Mouse (Mus musculus) hindbrain, postnatal 0 days (tissue): ENCODE measurements at regions not wholly inside any gene's neighbourhood (a gene's known extent, or its start where the extent isn't known, plus 50 kb on each side); places are given as distances from the start of the nearest gene placed in this dataset.
A peak's percentile ranks its signal among the peaks of the same experiment; 100 is the strongest.

Source experiments
- ATAC-seq: fragments of 200-750 bp; cut with Nextera tagmentation; 2 replicates; pipeline ENCODE4 v1.8.0; 2017; ENCODE audit warnings: mild to moderate bottlenecking, moderate TSS enrichment, moderate library complexity
- DNase-seq: peaks from one replicate; pipeline ENCODE4 v3.0.0-alpha.2; 2015; ENCODE audit warnings: low spot score
- H3K27ac ChIP-seq: fragments of 300-500 bp; sonication (generic); 2 replicates; pipeline ENCODE4 v1.5.1; 2014; ENCODE audit warnings: mild to moderate bottlenecking
- H3K27me3 ChIP-seq: fragments of 300-500 bp; sonication (generic); 2 replicates; pipeline ENCODE4 v1.6.1; 2014; ENCODE audit warnings: low read length, mixed read lengths; ENCODE audit not compliant: insufficient read depth
- H3K36me3 ChIP-seq: fragments of 300-500 bp; sonication (generic); 2 replicates; pipeline ENCODE4 v1.6.1; 2014; ENCODE audit warnings: low read length, mixed read lengths; ENCODE audit not compliant: insufficient read depth
- H3K4me1 ChIP-seq: fragments of 300-500 bp; sonication (generic); 2 replicates; pipeline ENCODE4 v1.6.1; 2014; ENCODE audit warnings: antibody characterized with exemption, low read length, mixed read lengths; ENCODE audit not compliant: insufficient read depth
- H3K4me2 ChIP-seq: fragments of 300-500 bp; sonication (generic); 2 replicates; pipeline ENCODE4 v1.6.1; 2014; ENCODE audit warnings: low read depth, mild to moderate bottlenecking, low read length, moderate library complexity, mixed read lengths
- H3K4me3 ChIP-seq: fragments of 300-500 bp; sonication (generic); 2 replicates; pipeline ENCODE4 v1.5.1; 2014; ENCODE audit warnings: low read length
- H3K9ac ChIP-seq: fragments of 300-500 bp; sonication (generic); replicated peaks from 2 replicates; pipeline ENCODE4 v1.6.1; 2014; ENCODE audit warnings: mild to moderate bottlenecking, low read length, moderate library complexity, mixed read lengths
- H3K9me3 ChIP-seq: fragments of 300-500 bp; sonication (generic); 2 replicates; pipeline ENCODE4 v1.6.1; 2016; ENCODE audit warnings: low read length, mixed read lengths
- CTCF ChIP-seq: IDR thresholded peaks from 2 replicates; pipeline ENCODE4 v1.5.1; 2016; ENCODE audit warnings: antibody characterized with exemption, control low read depth, low read depth
- WGBS: fragments of 180-500 bp; shearing (Covaris S2); extraction: QIAGEN DNeasy Blood & Tissue Kit; methylation state at CpG from one replicate; pipeline ENCODE4 v1.1.7; 2014; 5-methylcytosine and 5-hydroxymethylcytosine counted together

DNA sequence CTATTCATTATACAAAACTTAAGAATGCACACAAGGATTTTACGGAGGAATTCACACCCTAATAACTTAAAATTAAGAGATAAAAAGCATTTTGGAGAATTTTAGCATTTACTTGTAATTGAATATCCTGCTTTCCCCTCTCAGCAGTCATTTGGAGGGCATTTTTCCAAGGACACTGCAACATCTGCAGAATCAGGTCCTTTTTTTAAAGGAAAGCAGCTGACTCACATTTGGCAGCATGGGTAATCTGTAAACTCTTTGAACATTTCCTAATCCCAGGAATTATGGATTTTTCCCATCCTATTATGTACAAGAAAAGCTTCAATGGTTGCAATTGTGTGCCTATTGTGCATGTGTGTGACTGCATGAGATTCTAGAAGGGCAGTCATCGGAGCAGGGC lies 112.0 kb downstream of the Gm19410 start:
- no peak overlapping the region for H3K9ac ChIP-seq
- H3K4me2 ChIP-seq, result no peak overlapping the region
- WGBS, result 81% methylated on average over 2 of the region's 2 CpGs
- no peak for ATAC-seq
- no peak for DNase-seq
- TF ChIP-seq CTCF, result no peak
- no peak overlapping the region for H3K27ac ChIP-seq
- no peaks in the 10 kb centered on the region for H3K36me3 ChIP-seq
- H3K9me3 ChIP-seq, result no peaks in the 10 kb centered on the region
- H3K4me1 ChIP-seq, result no peaks in the 10 kb centered on the region
- H3K4me3 ChIP-seq, result no peak overlapping the region
- no peaks in the 10 kb centered on the region for H3K27me3 ChIP-seq

DNA sequence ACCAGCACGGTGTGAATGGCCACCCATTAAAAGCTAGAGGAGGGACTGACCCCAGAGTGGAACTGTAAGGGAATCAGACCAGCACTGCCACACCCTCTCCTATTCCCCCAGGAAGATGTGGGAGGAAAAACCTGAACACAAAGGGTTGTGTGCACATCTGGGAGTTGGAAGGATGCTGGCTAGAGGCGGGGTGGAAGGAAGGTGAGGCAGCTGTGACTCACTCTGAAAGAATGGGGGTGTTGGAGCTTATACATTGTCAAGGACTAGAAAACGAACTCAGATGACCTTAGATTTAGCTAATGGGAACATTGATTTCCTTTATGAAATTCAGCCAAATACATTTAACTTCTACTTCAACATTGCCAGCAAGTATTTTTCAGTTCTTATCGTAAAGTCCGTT lies 116.2 kb downstream of the Gm19410 start:
- TF ChIP-seq CTCF, result no peak

DNA sequence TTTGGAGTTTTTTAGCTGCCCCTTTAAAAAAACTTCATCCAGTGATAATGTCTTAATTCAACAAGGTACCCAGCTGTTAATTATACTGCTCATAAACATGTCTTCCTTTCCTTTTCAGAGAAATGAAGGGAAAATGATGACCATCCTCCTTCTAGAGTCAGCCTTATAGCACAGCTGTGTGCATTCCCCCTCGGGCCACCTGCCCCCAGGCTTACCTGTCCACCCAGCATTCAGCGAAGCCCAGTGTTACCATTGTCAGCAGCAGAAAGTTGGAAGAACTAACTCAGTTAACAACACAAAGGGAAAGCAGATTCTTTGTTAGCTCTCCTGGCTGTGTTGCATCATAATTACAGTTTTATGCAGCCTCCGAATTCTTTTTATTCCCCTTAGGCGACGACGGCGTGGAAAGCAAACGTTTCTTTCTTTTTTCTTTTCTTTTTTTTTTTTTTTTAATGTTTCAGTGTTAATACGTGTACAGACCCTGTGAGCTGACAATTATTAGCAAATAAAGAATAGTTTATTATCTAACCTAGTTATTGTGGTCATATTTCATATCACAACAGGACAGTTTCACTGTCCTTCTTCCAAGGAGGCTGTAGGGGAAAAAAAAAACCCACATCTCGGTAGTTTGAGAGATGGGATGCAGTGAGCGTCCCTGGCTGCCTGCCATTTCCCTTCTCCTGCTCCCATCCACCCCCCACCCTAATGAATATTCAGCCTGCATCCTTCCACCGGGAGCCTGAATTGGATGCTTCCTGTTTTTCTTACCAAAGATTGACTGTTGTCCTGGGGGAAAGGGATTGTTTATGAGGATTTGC lies 117.3 kb downstream of the Gm19410 start:
- WGBS, result 9% methylated on average over 12 of the region's 12 CpGs
- H3K4me2 ChIP-seq, result peak overlapping the region; percentile 33
- H3K4me1 ChIP-seq, result no peaks in the 10 kb centered on the region
- ATAC-seq (peak; percentile 77; the same call in 1 of the 2 replicates), DNase-seq (peak; percentile 87)
- H3K36me3 ChIP-seq, result no peaks in the 10 kb centered on the region
- peak overlapping the region; percentile 16; the same call in 1 of the 2 replicates for H3K27ac ChIP-seq
- no peak for TF ChIP-seq CTCF
- H3K4me3 ChIP-seq, result no peak overlapping the region
- H3K9ac ChIP-seq, result no peak overlapping the region
- H3K9me3 ChIP-seq, result no peaks in the 10 kb centered on the region
- H3K27me3 ChIP-seq, result no peaks in the 10 kb centered on the region

More for the DNA sequence above, 116.2 kb downstream of the Gm19410 start:
- 73% methylated on average over 5 of the region's 5 CpGs for WGBS
- Histone ChIP-seq H3K9ac (no peak overlapping the region), H3K4me2 (no peak overlapping the region), H3K27ac (no peak overlapping the region), H3K36me3 (no peaks in the 10 kb centered on the region), H3K9me3 (no peaks in the 10 kb centered on the region), H3K27me3 (no peaks in the 10 kb centered on the region), H3K4me3 (no peak overlapping the region), H3K4me1 (no peaks in the 10 kb centered on the region)
- ATAC-seq (no peak), DNase-seq (no peak)

DNA sequence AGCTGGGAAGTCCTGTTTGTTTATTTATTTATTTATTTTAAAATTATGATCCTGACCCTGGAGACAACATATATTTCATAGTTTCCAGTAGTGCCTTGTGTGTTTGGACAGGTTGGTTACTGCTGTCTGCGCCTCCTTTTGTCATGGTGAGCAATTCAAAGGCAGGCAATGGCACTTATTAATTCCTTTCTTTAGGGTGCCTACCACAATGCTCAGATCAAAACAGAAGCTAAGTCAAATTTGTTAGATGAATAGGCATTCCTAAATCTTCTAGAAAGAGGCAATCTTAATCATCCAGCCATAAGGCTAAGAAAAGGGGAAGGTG lies 117.8 kb downstream of the Gm19410 start:
- no peaks in the 10 kb centered on the region for H3K4me1 ChIP-seq
- no peak for TF ChIP-seq CTCF
- H3K27ac ChIP-seq, result peak overlapping the region; percentile 11; the same call in 1 of the 2 replicates
- no peaks in the 10 kb centered on the region for H3K27me3 ChIP-seq
- no peaks in the 10 kb centered on the region for H3K9me3 ChIP-seq
- DNase-seq (no peak), ATAC-seq (peak; percentile 13; the same call in 1 of the 2 replicates)
- 24% methylated on average over 1 of the region's 1 CpGs for WGBS
- H3K36me3 ChIP-seq, result no peaks in the 10 kb centered on the region
- no peak overlapping the region for H3K4me3 ChIP-seq
- H3K4me2 ChIP-seq, result peak overlapping the region; percentile 33
- no peak overlapping the region for H3K9ac ChIP-seq

DNA sequence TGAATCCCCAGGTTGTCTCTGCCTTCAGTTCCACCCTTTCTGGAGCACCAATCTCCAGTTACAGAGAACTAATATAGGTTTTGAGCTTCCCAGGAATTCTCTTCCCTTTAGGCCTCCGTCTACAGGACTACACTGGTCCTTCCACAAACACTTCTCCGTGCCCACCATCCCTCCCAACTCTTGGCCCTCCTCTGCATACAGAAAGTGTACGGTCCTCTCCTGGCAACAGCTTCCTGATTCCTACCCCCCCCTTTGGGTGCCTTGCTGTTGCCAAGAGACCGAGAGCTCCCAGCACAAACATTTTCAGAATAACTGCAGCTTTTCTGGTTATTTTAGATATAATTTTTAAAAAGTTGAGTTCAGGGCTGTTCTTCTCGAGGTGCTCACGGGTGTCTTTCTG lies 119.0 kb downstream of the Gm19410 start:
- H3K4me2 ChIP-seq, result no peak overlapping the region
- peak; percentile 54 for DNase-seq

DNA sequence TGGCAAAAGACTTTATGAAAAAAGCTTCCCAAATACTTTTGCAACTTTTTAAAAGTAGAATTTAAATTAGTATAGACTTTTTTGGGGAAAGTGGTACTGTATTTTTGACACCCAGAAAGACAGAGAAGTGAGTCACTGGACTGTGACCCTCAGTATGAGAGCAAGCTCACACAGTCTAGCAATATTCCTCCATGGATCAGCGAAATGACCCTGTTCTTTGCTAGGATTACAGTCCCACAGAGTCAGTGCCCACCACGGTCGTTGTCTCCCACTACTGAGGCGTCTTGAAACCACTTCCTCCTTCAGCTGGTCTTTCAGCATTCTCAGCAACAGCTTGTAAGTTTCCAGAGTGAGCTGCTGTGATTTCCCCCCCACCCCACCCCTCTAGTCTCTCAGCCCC lies 124.5 kb downstream of the Gm19410 start:
- H3K9ac ChIP-seq, result no peak overlapping the region
- ATAC-seq (no peak), DNase-seq (no peak)
- WGBS, result 78% methylated on average over 4 of the region's 4 CpGs
- H3K4me3 ChIP-seq, result no peak overlapping the region
- H3K27me3 ChIP-seq, result no peaks in the 10 kb centered on the region
- H3K4me1 ChIP-seq, result no peaks in the 10 kb centered on the region
- no peak for TF ChIP-seq CTCF
- H3K36me3 ChIP-seq, result no peaks in the 10 kb centered on the region
- no peak overlapping the region for H3K4me2 ChIP-seq
- H3K27ac ChIP-seq, result no peak overlapping the region
- no peaks in the 10 kb centered on the region for H3K9me3 ChIP-seq

More for the DNA sequence above, 119.0 kb downstream of the Gm19410 start:
- no peak for ATAC-seq
- H3K36me3 ChIP-seq, result no peaks in the 10 kb centered on the region
- TF ChIP-seq CTCF, result no peak
- 42% methylated on average over 6 of the region's 6 CpGs for WGBS
- H3K27me3 ChIP-seq, result no peaks in the 10 kb centered on the region
- no peak overlapping the region for H3K9ac ChIP-seq
- peak overlapping the region; percentile 38 for H3K27ac ChIP-seq
- no peak overlapping the region for H3K4me3 ChIP-seq
- no peaks in the 10 kb centered on the region for H3K4me1 ChIP-seq
- no peaks in the 10 kb centered on the region for H3K9me3 ChIP-seq

DNA sequence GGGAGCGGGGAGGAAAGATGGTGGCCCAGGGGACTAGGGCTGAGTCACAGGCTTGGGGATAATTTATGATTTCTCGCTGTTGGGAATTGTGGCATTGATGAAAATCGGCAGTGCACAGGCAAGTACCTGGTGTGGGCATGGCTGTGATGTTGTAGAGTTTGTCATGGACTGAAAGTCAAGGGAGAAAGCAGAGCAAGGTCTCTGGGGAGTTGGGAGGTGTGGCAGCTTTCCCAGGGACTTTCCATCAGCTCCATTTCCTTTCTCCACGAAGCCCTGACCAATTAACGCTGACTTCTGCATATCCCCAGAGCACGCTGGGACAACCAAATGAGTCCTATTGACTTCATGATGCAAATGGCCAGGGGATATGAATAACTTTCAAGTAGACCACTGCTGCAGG lies 126.2 kb downstream of the Gm19410 start:
- no peaks in the 10 kb centered on the region for H3K36me3 ChIP-seq
- no peak overlapping the region for H3K4me2 ChIP-seq
- no peak for DNase-seq
- H3K4me1 ChIP-seq, result no peaks in the 10 kb centered on the region
- 74% methylated on average over 6 of the region's 6 CpGs for WGBS
- H3K9me3 ChIP-seq, result no peaks in the 10 kb centered on the region
- no peak overlapping the region for H3K27ac ChIP-seq
- no peak for ATAC-seq
- no peak for TF ChIP-seq CTCF
- no peak overlapping the region for H3K9ac ChIP-seq
- no peaks in the 10 kb centered on the region for H3K27me3 ChIP-seq
- H3K4me3 ChIP-seq, result no peak overlapping the region
